Mouse (Mus musculus) subcutaneous adipose tissue, adult 2 months (tissue): Measurements from ENCODE around the gene Pabpc6. TPM values are rescaled to one million over a fixed set of nuclear protein-coding genes. Genes with fewer than 3 reads are reported as not detected.

Experiments used
- polyA plus RNA-seq: library from polyadenylated mRNA; depleted of rRNA; stranded (reverse); fragments of >200 nt; gene quantifications from 2 replicates; pipeline ENCODE4 v1.2.3, GENCODE M21; 2012; ENCODE audit warnings: low replicate concordance; rRNA removed

The Pabpc6 gene
- polyA plus RNA-seq: not detected in 2 replicates

DNA sequence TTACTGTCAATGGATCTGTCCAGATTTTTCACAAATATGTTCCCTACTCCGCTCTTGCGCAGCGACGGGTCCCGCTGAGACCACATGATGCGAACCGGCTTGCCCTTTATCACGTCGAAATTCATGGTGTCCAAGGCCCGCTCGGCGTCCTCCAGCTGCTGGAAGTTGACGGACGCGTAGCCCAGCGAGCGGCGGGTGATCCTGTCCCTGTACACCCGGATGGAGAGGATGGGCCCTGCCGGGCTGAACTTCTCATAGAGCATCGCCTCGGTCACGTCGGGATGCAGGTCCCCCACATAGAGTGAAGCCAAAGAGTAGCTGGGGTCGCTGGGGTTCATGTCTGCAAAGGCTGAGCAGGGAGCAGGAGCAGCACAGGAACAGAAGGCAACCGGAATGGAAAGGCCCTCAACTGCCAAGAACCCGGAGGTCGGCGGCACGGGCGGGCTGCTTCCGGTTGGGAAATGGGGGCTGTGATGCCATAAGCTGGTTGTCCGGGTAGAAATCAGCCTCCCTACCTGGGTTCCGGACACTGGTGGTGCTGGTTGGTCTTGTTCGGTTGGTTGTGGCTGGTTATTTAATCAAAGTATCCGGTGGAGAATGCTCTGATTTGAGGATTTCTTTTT lies at the start of gene Pabpc6:
Pabpc6 (minus strand) TSS at position 435 of the 623 bp plus-strand sequence.

Other genes with a start within 250 kb of the Pabpc6 start
- not detected in 2 replicates for gene Gm17728, start 247.7 kb downstream of the Pabpc6 start, polyA plus RNA-seq